Mouse (Mus musculus) erythroblast, embryonic 14.5 days (primary cell): Measurements from ENCODE around the gene Exosc2. TPM values are rescaled to one million over a fixed set of nuclear protein-coding genes. Genes with fewer than 3 reads are reported as not detected.

Source experiments
- H3K27me3 ChIP-seq: 2 replicates; pipeline ENCODE4 v1.6.1; 2012; ENCODE audit warnings: inconsistent platforms; ENCODE audit not compliant: control insufficient read depth
- H3K36me3 ChIP-seq: 2 replicates; pipeline ENCODE4 v1.6.1; 2012; ENCODE audit warnings: mild to moderate bottlenecking, inconsistent platforms; ENCODE audit not compliant: control insufficient read depth
- H3K4me1 ChIP-seq: 2 replicates; pipeline ENCODE4 v1.6.1; 2012; ENCODE audit warnings: inconsistent platforms; ENCODE audit not compliant: control insufficient read depth
- H3K4me3 ChIP-seq: replicated peaks from 2 replicates; pipeline ENCODE3; 2012; ENCODE audit warnings: moderate library complexity, mild to moderate bottlenecking, inconsistent platforms
- H3K9me3 ChIP-seq: 2 replicates; pipeline ENCODE4 v1.6.1; 2012; ENCODE audit warnings: low read length, inconsistent platforms, mixed read lengths; ENCODE audit not compliant: control insufficient read depth
- GATA1 ChIP-seq: IDR thresholded peaks from 2 replicates; pipeline ENCODE4 v1.6.1; 2012; ENCODE audit warnings: low read length, inconsistent platforms, mixed read lengths
- TAL1 ChIP-seq: IDR thresholded peaks from 3 replicates; pipeline ENCODE4 v1.6.1; 2012; ENCODE audit warnings: low read length, inconsistent platforms, mixed read lengths
- polyA plus RNA-seq: library from polyadenylated mRNA; stranded (reverse); fragments of >175 nt; gene quantifications from 2 replicates; pipeline ENCODE4 v1.2.3, GENCODE M21; 2012

Exosc2 gene
- 1.1 and 1.6 TPM in 2 replicates for polyA plus RNA-seq

DNA sequence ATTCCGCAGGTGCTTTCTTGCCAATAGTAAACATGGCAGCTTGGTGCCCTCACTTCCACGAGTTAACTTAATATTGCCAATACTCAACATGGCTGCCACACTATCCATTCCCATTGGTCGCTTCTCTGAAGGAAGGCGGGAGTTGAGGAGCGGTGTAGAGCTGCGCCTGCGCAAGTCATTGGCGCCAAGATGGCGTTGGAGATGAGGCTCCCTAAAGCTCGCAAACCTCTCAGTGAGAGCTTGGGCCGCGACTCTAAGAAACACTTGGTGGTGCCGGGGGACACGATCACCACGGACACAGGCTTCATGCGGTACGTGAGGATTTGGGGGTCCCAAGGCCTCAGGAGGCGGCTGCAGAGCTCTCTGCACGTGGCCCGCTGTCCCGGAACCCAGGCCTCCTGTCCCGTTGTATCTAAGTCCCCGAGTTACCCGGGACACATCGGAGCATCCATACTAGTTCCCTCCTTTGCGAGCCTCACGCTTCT lies at the start of gene Exosc2:
Exosc2 (plus strand) TSS at position 165 of the 485 bp plus-strand sequence.
- H3K4me3 ChIP-seq, result peak within 1 kb of the TSS; percentile 79
- H3K9me3 ChIP-seq, result no peaks in the 10 kb centered on the region
- TF ChIP-seq GATA1 (peak; percentile 4; the same call in 1 of the 2 replicates), TAL1 (no peak)
- H3K4me1 ChIP-seq, result peaks cover 35% of the 10 kb centered on the region
- no peaks in the 10 kb centered on the region; the same call in 1 of the 2 replicates for H3K27me3 ChIP-seq
- H3K36me3 ChIP-seq, result peaks cover 37% of the 10 kb centered on the region

DNA sequence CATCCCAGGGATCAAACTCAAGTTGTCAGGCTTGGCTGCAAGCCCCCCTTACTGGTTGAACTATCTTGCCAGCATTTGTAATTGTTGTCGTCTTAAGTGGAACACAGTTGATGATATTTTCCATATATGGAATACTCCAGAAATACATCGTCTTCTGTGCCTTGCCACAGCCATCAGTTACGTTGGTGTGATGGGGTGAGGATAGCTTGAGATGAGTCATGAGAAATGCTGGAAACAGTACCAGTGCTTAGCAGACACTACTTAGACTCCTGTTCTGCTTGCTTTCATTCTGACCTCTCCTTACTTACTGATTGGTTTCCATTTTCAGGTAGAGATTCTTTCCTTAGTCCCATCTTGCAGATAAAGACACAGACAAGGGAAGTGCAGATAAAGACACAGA lies 37.0 kb upstream of the Exosc2 start:
- Histone ChIP-seq H3K4me1 (no peaks in the 10 kb centered on the region), H3K27me3 (peaks cover 80% of the 10 kb centered on the region), H3K4me3 (no peak overlapping the region), H3K9me3 (peaks cover 10% of the 10 kb centered on the region; the same call in 1 of the 2 replicates), H3K36me3 (no peaks in the 10 kb centered on the region)
- TF ChIP-seq TAL1, result no peak
- TF ChIP-seq GATA1, result no peak

DNA sequence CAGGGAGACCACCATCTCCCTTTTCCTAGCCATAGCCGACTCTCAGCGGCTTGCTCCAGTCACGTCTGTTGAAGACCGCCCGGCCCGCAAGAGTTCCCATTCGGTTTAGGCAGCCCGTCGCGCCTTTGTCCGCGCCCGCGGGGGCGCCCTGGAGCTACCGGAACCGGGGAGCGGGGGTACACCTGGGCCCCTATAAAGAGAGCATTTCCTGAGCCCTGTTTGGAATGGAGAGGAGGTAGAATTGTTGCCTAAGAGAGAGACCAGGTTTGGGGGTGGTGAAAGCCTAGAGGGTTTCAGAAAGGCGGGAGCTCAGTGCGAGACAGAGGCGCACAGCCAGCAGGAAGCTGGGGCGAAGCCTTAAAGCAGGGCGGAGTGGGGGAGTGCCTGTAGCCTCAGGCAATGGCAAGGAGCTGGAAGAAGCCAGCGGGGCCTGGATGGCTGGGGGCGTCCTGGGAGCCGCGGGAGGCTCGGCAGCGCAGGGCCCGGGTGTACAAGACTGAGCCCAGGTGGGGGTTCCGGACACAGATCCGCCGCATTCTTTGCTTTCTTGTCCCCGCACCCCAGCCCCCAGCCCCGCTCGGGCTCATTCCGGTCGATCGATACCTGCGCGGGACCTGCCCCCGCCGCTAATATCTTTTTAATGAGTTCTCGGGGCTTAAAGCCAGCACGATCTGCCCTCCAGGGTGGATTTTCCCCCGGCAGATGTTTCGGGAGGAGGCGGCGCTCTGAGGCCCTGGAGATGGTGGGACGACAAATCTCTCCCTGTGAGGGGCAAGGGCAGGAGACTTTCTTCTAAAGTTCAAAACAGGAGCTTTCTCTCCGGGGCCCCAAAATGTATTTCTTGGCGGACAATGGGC lies 35.0 kb upstream of the Exosc2 start:
- H3K36me3 ChIP-seq, result no peaks in the 10 kb centered on the region
- H3K4me1 ChIP-seq, result no peaks in the 10 kb centered on the region
- H3K9me3 ChIP-seq, result peaks cover 17% of the 10 kb centered on the region; the same call in 1 of the 2 replicates
- peaks cover 96% of the 10 kb centered on the region for H3K27me3 ChIP-seq
- no peak for TF ChIP-seq GATA1
- no peak for TF ChIP-seq TAL1
- no peak overlapping the region for H3K4me3 ChIP-seq

DNA sequence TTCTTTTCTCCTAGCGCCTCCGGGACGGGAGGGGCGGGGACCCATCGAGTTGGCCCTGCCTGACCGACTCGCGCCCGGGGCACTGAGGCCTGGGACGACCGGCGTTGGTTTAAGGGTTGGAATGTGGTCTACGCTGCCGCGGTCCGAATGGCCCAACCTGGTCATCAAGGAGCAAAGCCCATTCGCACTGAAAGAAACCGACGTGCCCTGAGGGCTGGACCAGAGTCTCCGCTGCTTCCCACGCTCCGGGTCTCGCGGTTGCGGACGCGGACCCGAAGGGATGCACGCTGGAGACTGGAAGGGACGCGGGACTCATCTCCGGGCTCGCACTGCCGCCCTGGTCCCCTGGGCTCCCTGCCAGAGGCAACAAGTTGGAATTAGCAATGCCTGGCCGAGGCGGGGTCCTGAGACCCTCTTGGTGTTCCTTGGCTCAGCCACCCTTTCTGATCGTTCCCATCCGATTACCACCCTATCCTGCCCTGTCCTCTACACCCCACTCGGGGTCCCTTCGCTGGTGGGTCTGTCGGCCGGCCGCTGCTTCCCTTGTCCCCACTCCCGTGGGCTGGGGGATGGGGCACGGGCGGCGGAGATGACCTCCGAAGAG lies 34.3 kb upstream of the Exosc2 start:
- TF ChIP-seq GATA1, result no peak
- no peak for TF ChIP-seq TAL1
- Histone ChIP-seq H3K4me3 (no peak overlapping the region), H3K27me3 (peaks cover 98% of the 10 kb centered on the region), H3K36me3 (no peaks in the 10 kb centered on the region), H3K4me1 (no peaks in the 10 kb centered on the region), H3K9me3 (peaks cover 17% of the 10 kb centered on the region; the same call in 1 of the 2 replicates)

DNA sequence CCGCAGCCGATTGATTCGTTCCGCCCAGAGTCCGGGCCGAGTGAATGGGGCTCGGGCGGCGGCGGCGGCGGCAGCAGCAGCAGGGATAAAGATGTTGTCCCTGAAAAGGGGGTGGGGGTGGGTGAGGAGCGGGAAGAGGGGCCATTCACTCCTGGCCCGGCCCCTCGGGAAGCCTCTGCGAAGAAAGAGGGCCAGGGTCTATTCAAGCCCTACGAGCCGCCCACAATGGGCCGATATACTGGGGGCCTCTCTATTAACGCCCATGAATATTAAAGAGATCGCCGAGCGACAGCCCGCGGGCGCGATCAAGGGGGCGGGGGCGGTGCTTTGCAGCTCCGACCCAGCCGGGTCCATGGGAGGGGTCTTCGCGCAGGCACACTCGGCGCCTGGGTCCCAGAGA lies 33.8 kb upstream of the Exosc2 start:
- Histone ChIP-seq H3K9me3 (peaks cover 17% of the 10 kb centered on the region; the same call in 1 of the 2 replicates), H3K4me3 (no peak overlapping the region), H3K27me3 (peaks cover 99% of the 10 kb centered on the region), H3K36me3 (no peaks in the 10 kb centered on the region), H3K4me1 (no peaks in the 10 kb centered on the region)
- TF ChIP-seq TAL1, result no peak
- no peak for TF ChIP-seq GATA1

DNA sequence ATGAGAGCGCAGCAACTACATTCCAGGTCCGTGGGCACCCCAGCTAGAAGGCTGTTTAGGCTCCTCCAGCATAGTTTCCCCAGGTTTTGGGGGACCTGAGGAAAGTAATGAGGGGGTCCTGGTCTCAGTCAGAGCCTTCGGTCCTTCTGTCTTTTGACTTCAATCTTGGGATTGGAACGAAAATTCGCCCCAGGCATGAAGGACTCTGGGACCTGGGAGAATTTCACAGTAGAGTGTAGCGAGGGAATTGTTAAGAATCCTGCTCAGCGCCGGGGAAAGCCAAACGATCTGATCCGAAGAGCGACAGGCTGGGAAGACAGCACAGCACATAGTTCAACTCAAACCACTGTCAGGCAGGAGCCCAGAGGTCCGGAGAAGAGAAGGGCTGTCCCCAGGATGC lies 33.2 kb upstream of the Exosc2 start:
- no peak for TF ChIP-seq GATA1
- TF ChIP-seq TAL1, result no peak
- Histone ChIP-seq H3K9me3 (peaks cover 17% of the 10 kb centered on the region; the same call in 1 of the 2 replicates), H3K27me3 (peaks cover 100% of the 10 kb centered on the region), H3K36me3 (no peaks in the 10 kb centered on the region), H3K4me3 (no peak overlapping the region), H3K4me1 (no peaks in the 10 kb centered on the region)

DNA sequence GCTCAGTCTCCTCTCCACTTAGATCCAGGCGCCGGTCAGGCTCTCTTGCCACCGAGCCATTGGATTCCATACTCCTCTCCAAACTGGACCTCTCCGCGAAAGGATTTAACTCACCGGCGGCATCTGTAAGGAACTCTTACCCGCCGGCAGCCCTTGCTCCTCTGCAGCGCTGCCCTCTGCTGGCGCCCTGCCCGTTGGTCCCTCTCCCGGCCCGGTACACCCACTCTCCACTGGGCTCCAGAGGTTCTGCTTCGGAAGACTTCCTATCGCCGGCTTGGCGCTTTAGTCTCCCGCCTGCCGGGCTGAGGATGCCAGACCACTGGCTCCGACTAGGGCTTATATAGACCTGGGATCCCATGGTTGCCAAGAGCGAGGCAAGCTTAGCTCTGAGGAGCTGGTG lies 32.7 kb upstream of the Exosc2 start:
- Histone ChIP-seq H3K27me3 (peaks cover 100% of the 10 kb centered on the region), H3K4me1 (no peaks in the 10 kb centered on the region), H3K36me3 (no peaks in the 10 kb centered on the region), H3K4me3 (no peak overlapping the region), H3K9me3 (peaks cover 17% of the 10 kb centered on the region; the same call in 1 of the 2 replicates)
- no peak for TF ChIP-seq GATA1
- TF ChIP-seq TAL1, result no peak

DNA sequence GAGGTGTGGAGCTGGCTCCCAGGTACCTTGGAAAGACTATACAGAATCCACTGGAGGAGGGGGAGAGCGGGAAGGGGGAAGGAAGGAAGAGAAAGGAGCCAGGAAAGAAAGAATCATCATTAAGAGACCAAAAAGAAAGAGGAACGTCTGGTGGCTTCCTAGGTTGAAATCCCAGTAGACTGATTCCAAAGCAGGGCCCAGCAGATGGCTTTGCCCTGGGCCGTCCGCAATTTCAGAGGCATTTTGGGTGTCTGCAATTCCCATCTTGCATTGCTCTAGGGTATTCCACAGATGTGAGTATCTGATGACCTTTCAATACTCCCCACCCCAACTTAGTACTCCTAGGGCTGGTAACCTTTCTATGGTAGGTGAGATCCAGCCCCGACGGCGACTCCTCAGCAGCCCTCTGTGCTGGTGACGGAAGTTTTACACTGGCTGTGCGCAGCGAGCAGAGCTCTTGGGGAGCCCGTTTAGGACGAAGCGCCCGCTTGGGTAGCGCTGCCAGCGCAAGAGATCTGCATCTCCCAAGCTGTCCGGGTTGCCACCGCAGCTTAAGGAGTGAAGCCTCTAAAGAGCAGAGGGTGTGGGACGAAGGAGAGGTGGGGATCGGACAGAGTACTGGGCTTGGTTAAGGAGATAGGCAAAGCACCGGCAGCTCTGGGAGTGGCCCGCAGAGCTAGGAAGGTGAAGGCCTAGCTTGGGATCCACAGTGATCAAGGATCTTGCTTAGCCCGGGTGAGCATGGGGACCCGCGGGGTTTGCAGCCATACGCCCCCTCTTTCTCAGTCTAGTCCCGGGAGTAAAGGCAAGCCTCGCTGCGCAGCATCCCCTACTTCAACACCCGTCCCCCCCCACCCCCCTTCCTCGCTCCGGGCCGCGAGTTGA lies 31.7 kb upstream of the Exosc2 start:
- H3K4me3 ChIP-seq, result no peak overlapping the region
- peaks cover 100% of the 10 kb centered on the region for H3K27me3 ChIP-seq
- H3K36me3 ChIP-seq, result no peaks in the 10 kb centered on the region
- no peaks in the 10 kb centered on the region for H3K4me1 ChIP-seq
- peaks cover 17% of the 10 kb centered on the region; the same call in 1 of the 2 replicates for H3K9me3 ChIP-seq
- no peak for TF ChIP-seq TAL1
- no peak for TF ChIP-seq GATA1
